Mouse (Mus musculus) neural tube, embryonic 14.5 days (tissue): ENCODE results near the gene Tmem265. TPM values are rescaled to one million over a fixed set of nuclear protein-coding genes. Genes with fewer than 3 reads are reported as not detected.
A peak's percentile ranks its signal among the peaks of the same experiment; 100 is the strongest.

Experiments used
- ATAC-seq: fragments of 200-750 bp; cut with Nextera tagmentation; 2 replicates; pipeline ENCODE4 v1.8.0; 2017; ENCODE audit warnings: low read depth, mild to moderate bottlenecking, moderate TSS enrichment, moderate library complexity
- H3K27ac ChIP-seq: fragments of 300-500 bp; sonication (generic); 2 replicates; pipeline ENCODE4 v1.5.1; 2014; ENCODE audit warnings: low read depth, mild to moderate bottlenecking, control low read depth, low read length, moderate library complexity, mixed read lengths
- H3K27me3 ChIP-seq: fragments of 300-500 bp; sonication (generic); 2 replicates; pipeline ENCODE4 v1.6.1; 2014; ENCODE audit warnings: low read length; ENCODE audit not compliant: control insufficient read depth, insufficient read depth
- H3K36me3 ChIP-seq: fragments of 300-500 bp; sonication (generic); 2 replicates; pipeline ENCODE4 v1.6.1; 2014; ENCODE audit warnings: low read length, mixed read lengths; ENCODE audit not compliant: control insufficient read depth, insufficient read depth
- H3K4me1 ChIP-seq: fragments of 300-500 bp; sonication (generic); 2 replicates; pipeline ENCODE4 v1.6.1; 2014; ENCODE audit warnings: low read length; ENCODE audit not compliant: control insufficient read depth, insufficient read depth
- H3K4me2 ChIP-seq: fragments of 300-500 bp; sonication (generic); 2 replicates; pipeline ENCODE4 v1.6.1; 2014; ENCODE audit warnings: mild to moderate bottlenecking, low read depth, low read length, control low read depth
- H3K4me3 ChIP-seq: fragments of 300-500 bp; sonication (generic); 2 replicates; pipeline ENCODE4 v1.5.1; 2014; ENCODE audit warnings: low read depth, low read length, control low read depth, mixed read lengths
- H3K9ac ChIP-seq: fragments of 300-500 bp; sonication (generic); replicated peaks from 2 replicates; pipeline ENCODE4 v1.6.1; 2014; ENCODE audit warnings: low read depth, mild to moderate bottlenecking, control low read depth, low read length, mixed read lengths
- H3K9me3 ChIP-seq: fragments of 300-500 bp; sonication (generic); 2 replicates; pipeline ENCODE4 v1.6.1; 2016; ENCODE audit warnings: low read length; ENCODE audit not compliant: control insufficient read depth
- WGBS: fragments of 180-500 bp; shearing (Covaris S2); extraction: QIAGEN DNeasy Blood & Tissue Kit; methylation state at CpG from one replicate; pipeline ENCODE4 v1.1.7; 2014; 5-methylcytosine and 5-hydroxymethylcytosine counted together
- polyA plus RNA-seq: library from polyadenylated mRNA; unstranded; fragments of >200 nt; fragmentation: Nextera tagmentation; extraction: Ambion mirVana; gene quantifications from 2 replicates; pipeline ENCODE4 v1.2.1, GENCODE M21; 2014

Tmem265 gene
- polyA plus RNA-seq, 1 experiment from 2014 or later: 7.2 TPM

DNA sequence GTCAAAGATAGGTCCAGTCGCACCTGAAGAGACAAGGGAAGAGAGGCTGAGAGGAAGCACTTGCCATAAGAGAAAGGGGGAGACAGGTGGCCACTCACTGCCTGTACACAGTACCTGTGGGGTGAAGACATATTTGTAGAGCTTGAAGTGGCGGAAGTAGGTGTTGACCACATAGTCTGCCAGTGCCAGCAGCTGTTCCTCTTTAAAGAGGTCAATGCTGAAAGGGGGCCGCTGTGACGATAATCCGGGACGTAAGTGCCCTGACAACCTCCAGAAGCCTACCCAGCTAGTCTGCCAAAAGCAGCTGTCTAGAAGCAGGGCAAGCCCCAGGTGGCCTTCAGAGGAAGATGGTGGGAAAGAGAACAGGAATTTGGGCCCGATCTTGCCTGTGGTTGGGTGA, 23.8 kb downstream of the Tmem265 start:
- Histone ChIP-seq H3K27ac (no peak overlapping the region), H3K4me1 (peaks cover 15% of the 10 kb centered on the region), H3K4me3 (no peak overlapping the region), H3K4me2 (no peak overlapping the region), H3K36me3 (peaks cover 28% of the 10 kb centered on the region), H3K9me3 (no peaks in the 10 kb centered on the region), H3K27me3 (no peaks in the 10 kb centered on the region), H3K9ac (no peak overlapping the region)
- no peak for ATAC-seq
- WGBS: 84% methylated on average over 7 of the region's 7 CpGs

- WGBS: over 99% methylated on average over 6 of the region's 6 CpGs
- Histone ChIP-seq H3K4me3 (no peak overlapping the region), H3K36me3 (peaks cover 28% of the 10 kb centered on the region), H3K9ac (no peak overlapping the region), H3K9me3 (no peaks in the 10 kb centered on the region), H3K4me2 (no peak overlapping the region), H3K27ac (no peak overlapping the region), H3K4me1 (peaks cover 15% of the 10 kb centered on the region), H3K27me3 (no peaks in the 10 kb centered on the region)
- ATAC-seq: no peak
Measured at GRCm38 (mm10) chr7:127586149-127586548, 25.0 kb downstream of the Tmem265 start.

- no peak overlapping the region; the same call in 1 of the 2 replicates for H3K4me3 ChIP-seq
- H3K4me2 ChIP-seq: peak overlapping the region; percentile 52
- 71% methylated on average over 5 of the region's 5 CpGs for WGBS
- no peak overlapping the region for H3K9ac ChIP-seq
- peaks cover 15% of the 10 kb centered on the region for H3K4me1 ChIP-seq
- H3K27me3 ChIP-seq: no peaks in the 10 kb centered on the region
- ATAC-seq: no peak
- H3K36me3 ChIP-seq: peaks cover 33% of the 10 kb centered on the region
- H3K9me3 ChIP-seq: no peaks in the 10 kb centered on the region
- H3K27ac ChIP-seq: no peak overlapping the region
Measured at GRCm38 (mm10) chr7:127587196-127587595, 26.0 kb downstream of the Tmem265 start.

DNA sequence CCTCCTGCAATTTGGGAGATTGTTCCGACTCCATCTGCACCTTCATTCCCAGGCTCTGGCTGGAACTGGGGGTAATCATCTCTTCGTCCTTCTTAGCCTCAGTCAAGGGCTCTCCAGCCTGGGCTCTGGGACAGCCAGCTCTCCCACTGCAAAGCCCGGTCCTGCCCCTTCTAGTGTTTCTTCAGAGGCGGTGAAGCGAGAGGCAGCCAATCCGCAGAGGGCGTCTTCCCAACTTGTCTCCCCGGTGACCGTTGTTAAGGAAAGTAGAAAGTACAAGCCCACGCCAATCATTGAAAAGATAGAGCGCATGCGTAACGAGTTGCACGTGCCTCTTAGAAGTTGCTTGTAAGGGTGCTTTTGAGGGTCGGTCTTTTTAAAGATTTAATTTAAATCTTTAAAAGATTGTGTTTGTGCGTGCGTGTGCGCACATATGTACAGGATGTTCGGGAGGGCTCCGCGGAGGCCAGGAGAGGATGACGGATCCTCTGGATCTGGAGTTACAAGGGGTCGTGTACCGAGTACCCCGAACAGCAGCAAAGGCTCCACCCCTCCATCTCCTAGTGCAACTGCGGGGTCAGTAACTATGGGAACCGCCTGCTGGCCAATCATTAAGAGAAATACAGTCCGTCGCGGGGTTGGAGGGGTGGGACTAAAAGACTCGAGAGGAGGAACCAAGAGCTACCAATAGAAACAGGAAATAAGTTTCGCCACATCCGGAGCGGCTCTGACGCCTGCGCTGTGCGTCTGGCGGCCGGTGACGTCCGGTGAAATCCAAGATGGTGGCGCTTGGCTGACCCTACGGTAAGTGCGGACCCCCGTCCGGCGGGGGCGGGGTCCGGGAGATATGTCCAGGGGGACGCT, 27.1 kb downstream of the Tmem265 start, which contains the start of the genes Ccdc189 and Rnf40:
Gene Ccdc189 (minus strand): TSS at position 585 of the 861 bp plus-strand sequence.
Gene Rnf40 (plus strand): TSS at position 757 of the 861 bp plus-strand sequence.
- H3K9ac ChIP-seq: peak within 1 kb of the TSS; percentile 67

GRCm38 (mm10) chr7:127588901-127589300, 27.7 kb downstream of the Tmem265 start:
- Histone ChIP-seq H3K4me2 (peak overlapping the region; percentile 87), H3K9ac (peak overlapping the region; percentile 67), H3K4me1 (peaks cover 15% of the 10 kb centered on the region), H3K27ac (peak overlapping the region; percentile 36; the same call in 1 of the 2 replicates), H3K9me3 (no peaks in the 10 kb centered on the region), H3K36me3 (peaks cover 32% of the 10 kb centered on the region), H3K27me3 (no peaks in the 10 kb centered on the region), H3K4me3 (peak overlapping the region; percentile 89)
- ATAC-seq: no peak
- 6% methylated on average over 29 of the region's 29 CpGs for WGBS

More for the DNA sequence above, 27.1 kb downstream of the Tmem265 start, which contains the start of the genes Ccdc189 and Rnf40:
- Histone ChIP-seq H3K27me3 (no peaks in the 10 kb centered on the region), H3K4me2 (peak within 1 kb of the TSS; percentile 87), H3K36me3 (peaks cover 32% of the 10 kb centered on the region), H3K27ac (peak within 1 kb of the TSS; percentile 36), H3K4me1 (peaks cover 15% of the 10 kb centered on the region), H3K9me3 (no peaks in the 10 kb centered on the region), H3K4me3 (peak within 1 kb of the TSS; percentile 89)
- WGBS: under 1% methylated on average over 50 of the region's 50 CpGs
- ATAC-seq: peak; percentile 97

- no peaks in the 10 kb centered on the region for H3K9me3 ChIP-seq
- no peak overlapping the region for H3K9ac ChIP-seq
- H3K36me3 ChIP-seq: peaks cover 39% of the 10 kb centered on the region
- ATAC-seq: no peak
- H3K4me3 ChIP-seq: no peak overlapping the region
- H3K4me1 ChIP-seq: peaks cover 15% of the 10 kb centered on the region
- WGBS: 93% methylated on average over 9 of the region's 9 CpGs
- peak overlapping the region; percentile 87 for H3K4me2 ChIP-seq
- H3K27me3 ChIP-seq: no peaks in the 10 kb centered on the region
- no peak overlapping the region for H3K27ac ChIP-seq
Measured at GRCm38 (mm10) chr7:127589637-127590036, 28.4 kb downstream of the Tmem265 start.

DNA sequence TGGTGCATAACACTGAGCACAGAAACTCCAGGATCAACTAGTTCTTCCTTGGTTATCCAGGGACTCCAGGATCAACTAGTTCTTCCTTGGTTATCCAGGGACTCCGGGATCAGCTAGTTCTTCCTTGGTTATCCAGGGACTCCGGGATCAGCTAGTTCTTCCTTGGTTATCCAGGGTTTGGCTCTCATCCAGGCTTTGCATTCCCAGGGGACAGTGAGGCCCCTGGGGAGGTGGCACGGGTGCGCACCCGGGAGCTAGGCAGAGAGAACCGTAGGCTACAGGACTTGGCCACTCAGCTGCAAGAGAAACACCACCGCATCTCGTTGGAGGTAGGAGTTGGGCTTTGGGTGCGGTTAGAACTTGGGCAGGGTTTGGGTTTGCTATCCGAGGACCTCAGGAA, 29.9 kb downstream of the Tmem265 start:
- Histone ChIP-seq H3K27ac (no peak overlapping the region), H3K27me3 (no peaks in the 10 kb centered on the region), H3K36me3 (peaks cover 51% of the 10 kb centered on the region), H3K4me3 (no peak overlapping the region), H3K4me1 (peaks cover 15% of the 10 kb centered on the region), H3K9me3 (no peaks in the 10 kb centered on the region), H3K4me2 (no peak overlapping the region), H3K9ac (no peak overlapping the region)
- ATAC-seq: no peak
- WGBS: 90% methylated on average over 10 of the region's 10 CpGs

DNA sequence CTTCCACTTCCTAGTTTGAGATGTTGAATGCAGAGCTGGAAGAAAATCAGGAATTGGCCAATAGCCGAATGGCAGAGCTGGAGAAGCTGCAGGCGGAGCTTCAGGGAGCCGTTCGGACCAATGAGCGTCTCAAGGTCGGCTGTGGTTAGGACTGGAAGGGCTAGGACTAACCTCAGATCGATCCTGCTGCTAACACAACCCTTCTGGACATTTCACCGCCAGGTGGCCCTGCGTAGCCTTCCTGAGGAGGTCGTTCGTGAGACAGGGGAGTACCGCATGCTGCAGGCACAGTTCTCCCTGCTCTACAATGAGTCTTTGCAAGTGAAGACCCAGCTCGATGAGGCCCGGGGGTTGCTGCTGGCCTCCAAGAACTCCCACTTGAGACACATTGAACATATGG, 31.4 kb downstream of the Tmem265 start:
- Histone ChIP-seq H3K4me2 (no peak overlapping the region), H3K27ac (no peak overlapping the region), H3K9ac (no peak overlapping the region), H3K4me1 (peaks cover 9% of the 10 kb centered on the region), H3K9me3 (no peaks in the 10 kb centered on the region), H3K36me3 (peaks cover 64% of the 10 kb centered on the region), H3K4me3 (no peak overlapping the region), H3K27me3 (no peaks in the 10 kb centered on the region)
- 89% methylated on average over 14 of the region's 14 CpGs for WGBS
- ATAC-seq: no peak

GRCm38 (mm10) chr7:127596747-127597146, 35.6 kb downstream of the Tmem265 start:
- Histone ChIP-seq H3K36me3 (peaks cover 92% of the 10 kb centered on the region), H3K27me3 (no peaks in the 10 kb centered on the region), H3K9ac (no peak overlapping the region), H3K9me3 (no peaks in the 10 kb centered on the region), H3K4me2 (no peak overlapping the region), H3K4me3 (no peak overlapping the region), H3K4me1 (no peaks in the 10 kb centered on the region), H3K27ac (no peak overlapping the region)
- 96% methylated on average over 17 of the region's 17 CpGs for WGBS
- no peak for ATAC-seq
